Mouse (Mus musculus) kidney, embryonic 14.5 days (tissue): ENCODE results near the gene Tekt3. TPM values are rescaled to one million over a fixed set of nuclear protein-coding genes. Genes with fewer than 3 reads are reported as not detected.

Experiments used
- ATAC-seq: fragments of 200-750 bp; cut with Nextera tagmentation; 2 replicates; pipeline ENCODE4 v1.8.0; 2017; ENCODE audit warnings: moderate number of reproducible peaks, mild to moderate bottlenecking, moderate TSS enrichment, moderate library complexity; ENCODE audit not compliant: low FRiP score, low TSS enrichment
- H3K27ac ChIP-seq: fragments of 300-500 bp; sonication (generic); 2 replicates; pipeline ENCODE4 v1.5.1; 2014; ENCODE audit warnings: low read depth, mild to moderate bottlenecking, low read length, moderate library complexity, mixed read lengths
- H3K27me3 ChIP-seq: fragments of 300-500 bp; sonication (generic); 2 replicates; pipeline ENCODE4 v1.6.1; 2014; ENCODE audit warnings: mild to moderate bottlenecking, low read length; ENCODE audit not compliant: control insufficient read depth, insufficient read depth
- H3K36me3 ChIP-seq: fragments of 300-500 bp; sonication (generic); 2 replicates; pipeline ENCODE4 v1.6.1; 2014; ENCODE audit warnings: low read length, mixed read lengths; ENCODE audit not compliant: control insufficient read depth, insufficient read depth
- H3K4me1 ChIP-seq: fragments of 300-500 bp; sonication (generic); 2 replicates; pipeline ENCODE4 v1.6.1; 2014; ENCODE audit warnings: low read length, mixed read lengths; ENCODE audit not compliant: control insufficient read depth, insufficient read depth
- H3K4me2 ChIP-seq: fragments of 300-500 bp; sonication (generic); replicated peaks from 2 replicates; pipeline ENCODE4 v1.6.1; 2014; ENCODE audit warnings: low read depth, mild to moderate bottlenecking, low read length
- H3K4me3 ChIP-seq: fragments of 300-500 bp; sonication (generic); 2 replicates; pipeline ENCODE4 v1.5.1; 2014; ENCODE audit warnings: mild to moderate bottlenecking, low read length
- H3K9ac ChIP-seq: fragments of 300-500 bp; sonication (generic); 2 replicates; pipeline ENCODE4 v1.6.1; 2014; ENCODE audit warnings: low read depth, mild to moderate bottlenecking, low read length, moderate library complexity
- H3K9me3 ChIP-seq: fragments of 300-500 bp; sonication (generic); 2 replicates; pipeline ENCODE4 v1.6.1; 2016; ENCODE audit warnings: low read length; ENCODE audit not compliant: control insufficient read depth
- WGBS: fragments of 180-500 bp; shearing (Covaris S2); extraction: QIAGEN DNeasy Blood & Tissue Kit; methylation state at CpG from one replicate; pipeline ENCODE4 v1.1.7; 2014; 5-methylcytosine and 5-hydroxymethylcytosine counted together
- polyA plus RNA-seq: library from polyadenylated mRNA; unstranded; fragments of >200 nt; fragmentation: Nextera tagmentation; extraction: Ambion mirVana; gene quantifications from 2 replicates; pipeline ENCODE4 v1.2.1, GENCODE M21; 2014

Tekt3 gene
- polyA plus RNA-seq, 1 experiment from 2014 or later = not detected

DNA sequence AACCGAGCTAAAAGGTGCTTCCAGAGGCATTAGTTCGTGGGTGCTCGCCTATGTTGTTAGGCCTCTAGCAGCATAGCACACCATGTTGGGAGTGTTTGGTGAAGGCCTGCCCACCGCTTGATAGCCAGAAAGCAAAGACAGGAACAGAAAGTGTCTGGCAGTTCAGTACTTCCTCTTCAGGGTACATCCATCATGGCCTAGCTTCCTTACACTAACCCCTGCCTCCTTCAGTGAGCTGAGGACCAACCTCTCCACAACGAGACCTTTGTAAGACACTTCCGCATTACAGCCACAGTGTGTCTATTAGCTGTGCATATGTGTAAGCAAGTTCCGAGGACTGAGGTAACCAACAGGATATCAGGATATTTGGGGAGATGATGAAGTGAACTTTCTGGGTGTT lies 10.4 kb upstream of the Tekt3 start:
- Histone ChIP-seq H3K9me3 (no peaks in the 10 kb centered on the region), H3K4me2 (no peak overlapping the region), H3K4me1 (no peaks in the 10 kb centered on the region), H3K36me3 (no peaks in the 10 kb centered on the region), H3K27me3 (no peaks in the 10 kb centered on the region), H3K9ac (no peak overlapping the region), H3K4me3 (no peak overlapping the region), H3K27ac (no peak overlapping the region)
- WGBS = 89% methylated on average over 7 of the region's 7 CpGs
- ATAC-seq = no peak

DNA sequence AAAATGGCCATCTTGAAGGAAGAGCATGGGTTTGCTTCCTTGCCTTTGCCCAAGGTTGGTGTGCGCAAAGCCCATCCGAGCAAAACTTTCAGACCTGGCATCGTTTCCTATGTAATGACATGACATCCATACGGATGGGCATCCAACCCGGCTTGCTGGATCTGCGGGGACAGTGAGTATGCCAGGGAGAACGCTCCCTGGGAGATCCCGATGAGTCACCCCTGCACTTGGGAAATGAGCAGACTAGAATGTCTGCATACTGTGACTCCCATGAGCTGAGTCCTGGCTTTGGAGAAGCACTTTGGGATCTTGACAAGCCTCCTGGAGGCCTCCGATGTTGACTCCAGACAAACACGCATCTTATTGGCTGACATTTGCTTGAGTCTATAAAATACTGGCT lies 9.5 kb upstream of the Tekt3 start:
- no peak for ATAC-seq
- Histone ChIP-seq H3K27me3 (no peaks in the 10 kb centered on the region), H3K9me3 (no peaks in the 10 kb centered on the region), H3K27ac (no peak overlapping the region), H3K4me1 (no peaks in the 10 kb centered on the region), H3K4me2 (no peak overlapping the region), H3K4me3 (no peak overlapping the region), H3K36me3 (no peaks in the 10 kb centered on the region), H3K9ac (no peak overlapping the region)
- WGBS = 95% methylated on average over 10 of the region's 10 CpGs

- Histone ChIP-seq H3K9ac (no peak overlapping the region), H3K4me3 (no peak overlapping the region), H3K4me2 (no peak overlapping the region), H3K4me1 (no peaks in the 10 kb centered on the region), H3K27ac (no peak overlapping the region), H3K9me3 (no peaks in the 10 kb centered on the region), H3K27me3 (no peaks in the 10 kb centered on the region), H3K36me3 (no peaks in the 10 kb centered on the region)
- WGBS = 89% methylated on average over 7 of the region's 7 CpGs
- no peak for ATAC-seq
Measured at GRCm38 (mm10) chr11:63055596-63055995, 5.9 kb upstream of the Tekt3 start.

DNA sequence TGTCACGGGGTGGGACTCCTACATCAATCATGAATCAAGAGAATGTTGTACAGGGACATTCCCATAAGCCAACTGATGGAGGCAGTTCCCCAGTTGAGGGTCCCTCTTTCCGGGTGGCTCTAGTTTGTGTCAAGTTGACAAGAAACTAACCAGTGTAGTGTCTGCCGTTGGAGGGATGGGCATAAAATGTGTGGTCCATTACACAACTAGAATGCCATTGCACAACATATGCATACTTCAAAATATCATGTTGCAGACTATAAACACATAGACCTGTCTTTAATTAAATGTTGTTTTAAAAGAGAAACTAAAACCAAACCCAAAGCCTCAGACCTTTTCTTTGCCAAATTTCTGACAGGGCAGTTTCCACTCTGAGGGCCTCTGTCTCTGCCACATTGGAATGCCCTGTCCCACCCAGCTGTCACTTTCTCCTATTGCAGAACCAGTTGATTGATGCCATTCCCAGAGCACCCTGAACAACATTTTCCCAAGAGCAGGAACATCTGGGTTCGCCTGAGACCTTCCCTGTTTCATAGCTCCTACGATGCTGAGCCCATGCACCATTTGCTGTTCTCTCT lies 3.0 kb upstream of the Tekt3 start:
- H3K4me3 ChIP-seq = no peak overlapping the region
- H3K9ac ChIP-seq = no peak overlapping the region
- H3K27me3 ChIP-seq = no peaks in the 10 kb centered on the region
- H3K9me3 ChIP-seq = no peaks in the 10 kb centered on the region
- ATAC-seq = no peak
- H3K4me1 ChIP-seq = 0 out of 2 replicates have a peak, but pooled peaks cover 4% of the 10 kb centered on the region
- 58% methylated on average over 5 of the region's 5 CpGs for WGBS
- H3K4me2 ChIP-seq = no peak overlapping the region
- no peaks in the 10 kb centered on the region for H3K36me3 ChIP-seq
- H3K27ac ChIP-seq = no peak overlapping the region

- no peaks in the 10 kb centered on the region for H3K36me3 ChIP-seq
- H3K4me3 ChIP-seq = no peak overlapping the region
- no peak overlapping the region for H3K4me2 ChIP-seq
- 0 out of 2 replicates have a peak, but pooled peaks cover 4% of the 10 kb centered on the region for H3K4me1 ChIP-seq
- H3K9ac ChIP-seq = no peak overlapping the region
- H3K27me3 ChIP-seq = no peaks in the 10 kb centered on the region
- 95% methylated on average over 1 of the region's 1 CpGs for WGBS
- H3K27ac ChIP-seq = no peak overlapping the region
- ATAC-seq = no peak
- no peaks in the 10 kb centered on the region for H3K9me3 ChIP-seq
Measured at GRCm38 (mm10) chr11:63059911-63060310, 1.5 kb upstream of the Tekt3 start.

DNA sequence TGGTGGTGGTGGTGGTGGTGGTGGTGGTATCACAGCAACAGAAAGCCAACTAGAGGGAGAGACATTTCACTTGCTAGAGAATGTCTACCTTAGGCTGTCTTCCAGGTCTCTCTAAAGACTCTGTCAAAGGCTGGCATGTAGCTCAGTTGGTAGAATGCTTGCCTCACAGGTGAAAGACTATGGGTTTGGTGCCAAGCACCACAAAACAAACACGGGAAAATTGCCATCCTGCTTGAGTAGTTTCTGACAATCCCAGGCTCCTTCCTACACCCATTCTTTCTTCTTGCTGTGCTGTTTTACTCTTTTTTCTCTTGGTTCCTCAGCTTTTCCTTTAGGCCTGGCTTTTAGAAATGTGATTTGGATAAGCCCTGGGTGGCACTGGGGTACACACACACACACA lies 5.1 kb downstream of the Tekt3 start:
- Histone ChIP-seq H3K4me2 (no peak overlapping the region), H3K27ac (no peak overlapping the region), H3K4me3 (no peak overlapping the region), H3K9me3 (no peaks in the 10 kb centered on the region), H3K27me3 (no peaks in the 10 kb centered on the region), H3K9ac (no peak overlapping the region), H3K36me3 (no peaks in the 10 kb centered on the region), H3K4me1 (0 out of 2 replicates have a peak, but pooled peaks cover 3% of the 10 kb centered on the region)
- ATAC-seq = no peak
- 70% methylated on average over 1 of the region's 1 CpGs for WGBS

DNA sequence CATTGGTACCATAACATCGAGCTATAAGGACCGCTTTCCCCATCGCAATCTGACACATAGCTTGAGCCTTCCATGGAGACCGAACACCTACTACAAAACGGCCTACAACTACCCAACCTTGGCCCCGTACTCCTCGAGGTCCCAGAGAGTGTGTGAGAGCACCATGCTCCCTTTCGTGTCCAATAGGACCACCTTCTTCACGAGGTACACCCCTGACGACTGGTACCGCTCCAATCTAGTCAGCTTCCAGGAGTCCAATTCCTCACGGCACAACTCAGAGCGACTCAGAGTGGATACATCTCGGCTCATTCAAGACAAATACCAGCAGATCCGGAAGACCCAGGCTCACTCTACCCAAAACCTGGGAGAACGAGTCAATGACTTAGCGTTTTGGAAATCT lies 8.6 kb downstream of the Tekt3 start:
- no peaks in the 10 kb centered on the region for H3K4me1 ChIP-seq
- no peaks in the 10 kb centered on the region for H3K36me3 ChIP-seq
- no peaks in the 10 kb centered on the region for H3K9me3 ChIP-seq
- WGBS = 91% methylated on average over 17 of the region's 17 CpGs
- H3K27me3 ChIP-seq = no peaks in the 10 kb centered on the region
- no peak overlapping the region for H3K4me2 ChIP-seq
- no peak overlapping the region for H3K27ac ChIP-seq
- H3K4me3 ChIP-seq = no peak overlapping the region
- no peak for ATAC-seq
- no peak overlapping the region for H3K9ac ChIP-seq

- Histone ChIP-seq H3K27me3 (no peaks in the 10 kb centered on the region), H3K4me2 (no peak overlapping the region), H3K4me3 (no peak overlapping the region), H3K9ac (no peak overlapping the region), H3K4me1 (no peaks in the 10 kb centered on the region), H3K27ac (no peak overlapping the region), H3K9me3 (peaks cover 4% of the 10 kb centered on the region; the same call in 1 of the 2 replicates), H3K36me3 (no peaks in the 10 kb centered on the region)
- no peak for ATAC-seq
- 80% methylated on average over 3 of the region's 3 CpGs for WGBS
Measured at GRCm38 (mm10) chr11:63084536-63084935, 23.1 kb downstream of the Tekt3 start.

DNA sequence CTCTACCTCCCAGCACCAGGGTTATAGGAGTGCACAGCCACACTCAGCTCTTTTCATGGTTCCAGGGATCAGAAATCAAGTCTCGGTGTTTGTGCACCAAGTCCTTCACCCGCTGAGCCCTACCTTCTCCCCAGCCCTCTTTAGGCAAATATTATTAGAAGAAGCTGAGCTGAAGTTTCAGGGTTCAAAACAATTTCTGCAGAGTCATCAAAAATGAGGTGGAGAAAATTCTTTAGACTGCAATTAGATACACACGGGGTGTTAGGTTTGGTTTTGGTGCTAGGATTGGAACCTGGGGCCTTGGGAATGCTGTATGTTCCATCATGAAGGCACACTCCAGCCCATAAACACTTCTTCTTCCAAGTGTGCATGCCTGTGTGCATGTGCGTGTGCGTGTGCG lies 27.2 kb downstream of the Tekt3 start:
- H3K4me2 ChIP-seq = no peak overlapping the region
- ATAC-seq = no peak
- WGBS = 85% methylated on average over 6 of the region's 6 CpGs
- H3K9me3 ChIP-seq = peaks cover 4% of the 10 kb centered on the region; the same call in 1 of the 2 replicates
- no peak overlapping the region for H3K9ac ChIP-seq
- H3K27ac ChIP-seq = no peak overlapping the region
- no peak overlapping the region for H3K4me3 ChIP-seq
- H3K27me3 ChIP-seq = no peaks in the 10 kb centered on the region
- H3K4me1 ChIP-seq = no peaks in the 10 kb centered on the region; the same call in 1 of the 2 replicates
- H3K36me3 ChIP-seq = no peaks in the 10 kb centered on the region
